Mouse (Mus musculus) limb, embryonic 15.5 days (tissue): ENCODE measurements at regions not wholly inside any gene's neighbourhood (a gene's known extent, or its start where the extent isn't known, plus 50 kb on each side); places are given as distances from the start of the nearest gene placed in this dataset.
A peak's percentile ranks its signal among the peaks of the same experiment; 100 is the strongest.
"Not testable (repeated sequence)": the region's sequence is repeated elsewhere in the genome, so short reads cannot be mapped to it uniquely, and the experiment has no call there.

Experiments used
- ATAC-seq: fragments of 200-750 bp; cut with Nextera tagmentation; 2 replicates; pipeline ENCODE4 v1.8.0; 2017; ENCODE audit warnings: low read depth, moderate TSS enrichment; ENCODE audit not compliant: insufficient number of reproducible peaks, low FRiP score, low TSS enrichment
- H3K27ac ChIP-seq: fragments of 300-500 bp; sonication (generic); 2 replicates; pipeline ENCODE4 v1.5.1; 2015; ENCODE audit warnings: moderate library complexity, mild to moderate bottlenecking, inconsistent platforms
- H3K27me3 ChIP-seq: fragments of 300-500 bp; sonication (generic); 2 replicates; pipeline ENCODE4 v1.6.1; 2015; ENCODE audit warnings: inconsistent platforms
- H3K36me3 ChIP-seq: fragments of 300-500 bp; sonication (generic); 2 replicates; pipeline ENCODE4 v1.6.1; 2015; ENCODE audit warnings: inconsistent platforms
- H3K4me1 ChIP-seq: fragments of 300-500 bp; sonication (generic); 2 replicates; pipeline ENCODE4 v1.6.1; 2015; ENCODE audit warnings: inconsistent platforms
- H3K4me2 ChIP-seq: fragments of 300-500 bp; sonication (generic); 2 replicates; pipeline ENCODE4 v1.6.1; 2015; ENCODE audit warnings: mild to moderate bottlenecking, inconsistent platforms
- H3K4me3 ChIP-seq: fragments of 300-500 bp; sonication (generic); 2 replicates; pipeline ENCODE4 v1.5.1; 2015; ENCODE audit warnings: mild to moderate bottlenecking, inconsistent platforms
- H3K9ac ChIP-seq: fragments of 300-500 bp; sonication (generic); 2 replicates; pipeline ENCODE4 v1.6.1; 2015; ENCODE audit warnings: inconsistent platforms
- H3K9me3 ChIP-seq: fragments of 300-500 bp; sonication (generic); 2 replicates; pipeline ENCODE4 v1.6.1; 2016; ENCODE audit warnings: inconsistent platforms
- WGBS: fragments of 180-500 bp; shearing (Covaris S2); methylation state at CpG from one replicate; pipeline ENCODE4 v1.1.7; 2015; 5-methylcytosine and 5-hydroxymethylcytosine counted together

DNA sequence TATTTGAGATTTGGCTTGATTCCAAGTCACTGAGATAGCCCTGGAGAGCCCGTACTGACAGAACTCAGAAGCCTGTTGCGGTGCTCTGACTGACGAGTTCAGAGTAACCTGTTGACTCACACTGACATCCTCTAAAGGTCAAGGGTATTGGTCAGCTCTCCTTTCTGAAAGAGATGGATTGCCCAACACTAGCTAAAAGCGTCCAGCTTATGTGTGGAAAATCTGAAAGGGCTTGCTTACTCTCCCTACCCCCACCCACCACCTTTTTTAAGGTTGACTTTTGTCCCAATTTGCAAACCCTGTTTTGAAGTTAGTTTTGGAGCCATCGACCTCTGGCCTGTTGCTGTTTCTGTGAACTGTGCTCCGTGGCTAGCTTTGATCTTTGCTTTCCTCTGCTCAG is 92.4 kb upstream of the Palmd start:
- ATAC-seq: no peak
- Histone ChIP-seq H3K9ac (no peak overlapping the region), H3K27me3 (no peaks in the 10 kb centered on the region), H3K27ac (no peak overlapping the region), H3K4me3 (no peak overlapping the region), H3K4me1 (no peaks in the 10 kb centered on the region), H3K4me2 (no peak overlapping the region), H3K36me3 (no peaks in the 10 kb centered on the region), H3K9me3 (no peaks in the 10 kb centered on the region)
- 57% methylated on average over 6 of the region's 6 CpGs for WGBS

DNA sequence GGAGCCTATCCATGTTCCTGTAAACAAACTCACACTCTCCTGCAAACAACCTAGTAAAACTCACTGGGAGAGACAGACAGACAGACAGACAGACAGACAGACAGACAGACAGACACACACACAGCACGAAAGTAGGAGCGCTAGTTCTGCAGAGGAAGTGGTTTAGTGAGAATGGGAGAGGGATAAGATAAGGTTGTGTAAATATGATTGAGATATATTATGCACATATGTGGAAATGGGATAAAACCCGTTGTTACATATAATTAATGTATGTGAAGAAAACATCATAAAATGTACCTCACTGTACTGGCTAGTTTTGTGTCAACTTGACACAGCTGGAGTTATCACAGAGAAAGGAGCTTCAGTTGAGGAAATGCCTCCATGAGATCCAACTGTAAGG is 85.9 kb upstream of the Palmd start:
- H3K4me3 ChIP-seq, ATAC-seq, H3K4me1 ChIP-seq, H3K36me3 ChIP-seq, H3K9ac ChIP-seq, H3K4me2 ChIP-seq, H3K27me3 ChIP-seq, H3K27ac ChIP-seq, H3K9me3 ChIP-seq: not testable (repeated sequence)
- 89% methylated on average over 3 of the region's 3 CpGs for WGBS

DNA sequence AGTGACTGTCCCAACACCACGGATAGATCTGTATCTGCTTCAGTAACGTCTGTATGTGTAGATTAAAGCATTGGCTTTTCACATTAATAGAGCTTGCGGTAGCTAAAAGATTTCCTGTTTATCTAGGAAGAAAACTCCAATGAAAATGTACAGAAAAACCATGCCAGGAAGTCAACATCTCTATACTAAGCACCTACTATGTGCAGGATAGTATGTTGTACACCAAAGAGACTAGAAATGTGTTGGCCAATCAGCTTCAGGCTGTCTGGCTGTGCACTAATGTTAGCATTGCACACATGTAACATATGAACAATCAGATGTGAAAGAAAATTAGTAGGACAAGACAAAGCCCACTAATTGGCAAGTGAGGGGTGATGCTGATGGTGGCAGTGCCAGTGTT is 82.6 kb upstream of the Palmd start:
- H3K9ac ChIP-seq: no peak overlapping the region
- ATAC-seq: no peak
- 62% methylated on average over 3 of the region's 3 CpGs for WGBS

DNA sequence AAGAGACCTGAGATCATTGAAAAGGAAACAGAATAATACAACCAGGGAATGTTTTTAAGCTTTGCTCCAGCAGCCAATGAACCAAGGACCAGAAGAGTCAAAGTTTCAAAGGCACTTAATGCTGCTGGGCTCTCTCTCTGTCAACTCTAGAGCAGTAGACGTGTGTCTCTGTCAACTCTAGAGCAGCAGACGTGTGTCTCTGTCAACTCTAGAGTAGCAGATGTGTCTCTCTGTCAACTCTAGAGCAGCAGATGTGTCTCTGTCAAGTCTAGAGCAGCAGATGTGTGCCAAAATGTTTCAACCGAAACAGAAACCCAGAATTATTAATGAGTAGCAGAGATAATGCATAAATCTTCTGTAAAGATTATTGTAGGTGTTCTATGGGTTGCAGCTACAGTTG is 82.1 kb upstream of the Palmd start:
- Histone ChIP-seq H3K9ac (no peak overlapping the region), H3K4me1 (no peaks in the 10 kb centered on the region), H3K4me2 (no peak overlapping the region), H3K27me3 (no peaks in the 10 kb centered on the region), H3K9me3 (no peaks in the 10 kb centered on the region), H3K36me3 (no peaks in the 10 kb centered on the region), H3K27ac (no peak overlapping the region), H3K4me3 (no peak overlapping the region)
- no peak for ATAC-seq
- WGBS: 51% methylated on average over 3 of the region's 3 CpGs

More for the DNA sequence above, 82.6 kb upstream of the Palmd start:
- Histone ChIP-seq H3K4me1 (no peaks in the 10 kb centered on the region), H3K4me2 (no peak overlapping the region), H3K27ac (no peak overlapping the region), H3K4me3 (no peak overlapping the region), H3K9me3 (no peaks in the 10 kb centered on the region), H3K36me3 (no peaks in the 10 kb centered on the region), H3K27me3 (no peaks in the 10 kb centered on the region)

DNA sequence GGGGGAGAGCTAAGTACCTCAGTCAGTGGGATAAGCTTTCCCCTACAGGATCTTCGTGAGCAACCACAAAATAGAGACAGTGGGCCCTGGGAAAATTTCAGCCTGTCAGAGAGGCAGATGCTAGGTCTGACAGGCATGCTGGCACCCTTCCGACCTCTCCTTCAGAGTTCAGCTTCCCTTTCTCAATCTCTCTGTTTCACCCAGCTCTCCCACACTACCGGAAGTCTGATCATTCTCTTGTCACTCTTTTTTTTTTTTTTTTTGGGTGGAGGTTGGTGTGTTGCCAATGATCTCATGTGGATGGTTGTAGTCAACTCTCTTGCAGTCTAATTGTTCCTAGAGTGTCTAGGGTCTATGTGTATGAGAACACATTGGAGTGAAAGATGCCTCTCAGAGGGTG is 80.6 kb upstream of the Palmd start:
- Histone ChIP-seq H3K4me1 (peaks cover under 1% of the 10 kb centered on the region; the same call in 1 of the 2 replicates), H3K36me3 (no peaks in the 10 kb centered on the region), H3K9me3 (no peaks in the 10 kb centered on the region), H3K4me3 (no peak overlapping the region), H3K27ac (no peak overlapping the region), H3K9ac (no peak overlapping the region), H3K4me2 (no peak overlapping the region), H3K27me3 (no peaks in the 10 kb centered on the region)
- no peak for ATAC-seq
- 63% methylated on average over 3 of the region's 3 CpGs for WGBS

DNA sequence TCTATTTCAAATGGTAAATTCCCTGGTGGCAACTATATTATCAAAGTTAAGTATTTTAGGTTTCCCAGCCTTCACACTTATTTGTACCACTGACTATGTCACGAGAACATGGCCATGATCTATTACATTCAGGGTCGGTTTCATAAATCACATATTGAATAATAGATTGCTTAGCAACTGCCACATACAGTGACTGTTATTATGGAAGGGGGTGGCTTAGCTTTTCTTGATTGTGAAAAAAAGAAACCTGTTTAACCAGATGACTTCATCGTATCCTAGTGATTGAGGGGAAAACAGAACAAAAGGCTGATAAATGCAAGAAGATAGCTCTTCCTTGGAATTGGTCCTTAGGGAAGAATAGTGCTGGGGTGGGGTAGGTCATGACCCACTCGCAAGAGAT is 76.0 kb upstream of the Palmd start:
- Histone ChIP-seq H3K9me3 (no peaks in the 10 kb centered on the region), H3K36me3 (no peaks in the 10 kb centered on the region), H3K4me3 (no peak overlapping the region), H3K4me2 (no peak overlapping the region), H3K27ac (no peak overlapping the region), H3K9ac (no peak overlapping the region), H3K4me1 (peaks cover 3% of the 10 kb centered on the region; the same call in 1 of the 2 replicates), H3K27me3 (no peaks in the 10 kb centered on the region)
- ATAC-seq: no peak
- 74% methylated on average over 4 of the region's 4 CpGs for WGBS

DNA sequence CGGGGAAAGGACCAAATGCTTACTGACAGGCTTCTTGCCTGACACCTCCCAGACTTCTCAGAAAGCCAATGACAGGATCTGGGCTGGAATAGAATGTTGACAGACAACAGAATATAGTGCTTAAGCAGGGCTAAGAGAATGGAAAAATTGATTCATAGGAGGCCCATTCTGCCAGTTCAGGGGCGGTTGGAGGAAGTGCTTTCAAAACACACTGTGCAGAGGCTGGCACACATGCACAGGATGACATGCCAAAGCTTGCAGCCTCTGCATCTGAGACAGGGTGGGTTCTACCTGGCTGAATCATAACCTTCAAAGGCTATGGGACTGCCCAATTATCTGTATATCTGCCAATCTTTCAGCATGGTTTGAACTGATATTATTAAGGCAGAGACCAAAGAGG is 75.5 kb upstream of the Palmd start:
- Histone ChIP-seq H3K27ac (no peak overlapping the region), H3K4me2 (no peak overlapping the region), H3K9me3 (no peaks in the 10 kb centered on the region), H3K4me3 (no peak overlapping the region), H3K4me1 (peaks cover 3% of the 10 kb centered on the region; the same call in 1 of the 2 replicates), H3K36me3 (no peaks in the 10 kb centered on the region), H3K27me3 (no peaks in the 10 kb centered on the region), H3K9ac (no peak overlapping the region)
- peak; percentile 48; the same call in 1 of the 2 replicates for ATAC-seq
- 49% methylated on average over 2 of the region's 2 CpGs for WGBS

DNA sequence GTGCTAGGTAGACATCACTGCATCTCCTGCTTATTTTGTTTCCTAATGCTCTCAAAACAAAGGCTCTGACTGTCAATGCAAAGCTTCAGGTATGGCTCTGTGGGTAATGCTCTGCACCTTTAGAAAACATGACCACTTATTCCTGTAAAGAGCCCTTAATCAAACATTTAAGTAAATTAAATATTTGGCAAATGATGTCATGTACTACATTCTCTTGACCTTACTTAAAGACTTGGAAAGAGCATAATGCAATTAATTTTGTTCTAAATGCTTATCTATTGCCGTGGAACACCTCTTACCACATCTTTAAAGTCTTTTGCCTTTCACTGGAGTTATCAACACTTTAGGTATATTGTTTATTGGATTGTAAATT is 70.1 kb upstream of the Palmd start:
- 75% methylated on average over 1 of the region's 1 CpGs for WGBS
- no peak overlapping the region for H3K4me3 ChIP-seq
- H3K4me2 ChIP-seq: no peak overlapping the region
- H3K27me3 ChIP-seq: no peaks in the 10 kb centered on the region
- no peaks in the 10 kb centered on the region for H3K4me1 ChIP-seq
- ATAC-seq: no peak
- no peaks in the 10 kb centered on the region for H3K36me3 ChIP-seq
- no peak overlapping the region for H3K27ac ChIP-seq
- H3K9ac ChIP-seq: no peak overlapping the region
- H3K9me3 ChIP-seq: no peaks in the 10 kb centered on the region

DNA sequence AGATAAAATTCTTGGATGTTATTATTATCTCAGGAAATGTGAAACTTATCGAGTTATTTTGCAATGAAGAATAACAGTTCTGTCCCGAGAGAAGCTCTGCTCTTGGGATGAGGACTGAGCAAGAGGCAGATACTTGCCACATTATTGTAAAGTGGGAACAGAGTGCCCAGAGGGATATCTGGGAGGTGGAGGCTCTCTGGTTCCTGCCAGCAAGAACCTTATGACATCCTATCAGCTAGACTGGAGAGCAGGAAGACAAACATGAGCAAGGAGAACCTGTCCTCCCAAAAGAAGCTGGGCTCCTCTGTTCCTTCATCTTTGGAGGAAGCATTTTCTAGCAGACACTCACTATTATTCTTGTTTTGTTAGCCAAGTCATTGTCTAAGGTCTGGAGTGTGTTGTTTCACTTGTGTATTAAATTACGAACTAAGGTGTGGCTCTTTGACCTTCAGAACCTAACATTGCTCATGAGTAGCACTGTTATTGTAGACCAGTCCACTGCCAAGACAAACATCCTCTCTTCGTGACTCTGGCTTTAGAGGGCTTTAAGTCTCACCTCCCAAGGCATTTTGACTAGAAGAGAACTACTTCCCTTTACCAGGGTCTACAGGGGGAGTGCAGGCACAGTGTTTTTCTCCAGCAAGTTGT is 69.6 kb upstream of the Palmd start:
- Histone ChIP-seq H3K36me3 (no peaks in the 10 kb centered on the region), H3K27ac (no peak overlapping the region), H3K4me1 (no peaks in the 10 kb centered on the region), H3K4me3 (no peak overlapping the region), H3K4me2 (no peak overlapping the region), H3K27me3 (no peaks in the 10 kb centered on the region), H3K9me3 (no peaks in the 10 kb centered on the region), H3K9ac (no peak overlapping the region)
- 68% methylated on average over 4 of the region's 4 CpGs for whole genome bisulfite sequencing
- no peak for ATAC-seq
